Mouse (Mus musculus) T-cell, adult 66 days (primary cell): ENCODE results near the gene Plin5. TPM values are rescaled to one million over a fixed set of nuclear protein-coding genes. Genes with fewer than 3 reads are reported as not detected.

Experiments used
- total RNA-seq, 2 experiments: library from RNA; stranded (reverse); gene quantifications; 3 replicates in 1 of 2; 4 replicates in 1 of 2; pipeline ENCODE4 v1.2.4; 2023

Plin5 gene
- not detected for total RNA-seq

DNA sequence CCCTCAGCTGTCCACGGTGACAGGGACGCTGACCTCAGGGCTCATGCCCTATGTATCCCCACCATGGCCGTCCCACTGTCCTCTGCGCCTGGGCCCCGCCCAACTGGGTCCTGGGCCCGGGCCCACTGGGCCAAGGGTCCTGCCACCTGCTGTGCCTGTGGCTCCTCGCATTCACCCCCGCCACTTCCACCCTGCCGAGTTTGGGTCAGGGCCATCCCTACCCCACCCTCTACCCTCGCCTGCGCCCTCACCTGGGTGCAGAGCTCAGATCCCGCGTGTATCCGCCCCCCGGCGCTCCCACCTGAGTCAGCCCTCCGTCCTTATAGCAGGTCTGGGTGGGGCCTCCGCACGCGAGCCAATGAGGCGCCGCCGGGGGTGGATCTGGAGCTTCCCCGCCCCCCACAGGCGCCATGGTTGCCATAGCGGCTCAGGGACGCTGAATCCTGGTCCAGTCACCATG is at the start of gene Plin5:
TSS of gene Plin5 (minus strand) at position 346 of the 460 bp plus-strand sequence.

DNA sequence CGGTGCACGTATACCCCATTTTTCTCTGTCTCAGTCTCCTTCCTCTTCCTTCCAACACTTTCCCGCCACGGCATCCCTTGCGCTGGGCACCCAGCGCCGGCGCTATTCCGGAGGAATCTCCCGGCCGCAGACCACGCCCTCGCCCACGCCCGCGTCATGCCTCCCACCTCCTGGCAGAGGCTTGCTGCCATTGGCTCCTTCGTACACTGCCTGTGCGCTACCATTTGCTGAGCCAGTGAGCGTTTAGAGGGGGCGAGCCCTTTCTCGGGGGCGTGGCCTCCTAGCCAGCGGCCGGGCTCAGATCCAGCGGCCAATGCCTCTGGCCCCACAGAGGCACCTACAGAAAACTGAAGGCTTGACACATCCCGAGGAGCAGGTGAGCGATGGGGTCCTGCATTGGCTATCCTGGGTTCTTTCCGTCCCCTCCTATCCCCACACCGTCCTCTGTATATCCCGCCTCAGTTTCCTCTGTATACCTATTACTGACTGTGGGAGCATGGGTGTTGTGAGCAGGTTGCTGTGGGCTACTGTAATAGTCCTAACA is 44.9 kb upstream of the Plin5 start, which contains the start of gene Tnfaip8l1:
TSS of gene Tnfaip8l1 (plus strand) at position 247 of the 544 bp plus-strand sequence.

DNA sequence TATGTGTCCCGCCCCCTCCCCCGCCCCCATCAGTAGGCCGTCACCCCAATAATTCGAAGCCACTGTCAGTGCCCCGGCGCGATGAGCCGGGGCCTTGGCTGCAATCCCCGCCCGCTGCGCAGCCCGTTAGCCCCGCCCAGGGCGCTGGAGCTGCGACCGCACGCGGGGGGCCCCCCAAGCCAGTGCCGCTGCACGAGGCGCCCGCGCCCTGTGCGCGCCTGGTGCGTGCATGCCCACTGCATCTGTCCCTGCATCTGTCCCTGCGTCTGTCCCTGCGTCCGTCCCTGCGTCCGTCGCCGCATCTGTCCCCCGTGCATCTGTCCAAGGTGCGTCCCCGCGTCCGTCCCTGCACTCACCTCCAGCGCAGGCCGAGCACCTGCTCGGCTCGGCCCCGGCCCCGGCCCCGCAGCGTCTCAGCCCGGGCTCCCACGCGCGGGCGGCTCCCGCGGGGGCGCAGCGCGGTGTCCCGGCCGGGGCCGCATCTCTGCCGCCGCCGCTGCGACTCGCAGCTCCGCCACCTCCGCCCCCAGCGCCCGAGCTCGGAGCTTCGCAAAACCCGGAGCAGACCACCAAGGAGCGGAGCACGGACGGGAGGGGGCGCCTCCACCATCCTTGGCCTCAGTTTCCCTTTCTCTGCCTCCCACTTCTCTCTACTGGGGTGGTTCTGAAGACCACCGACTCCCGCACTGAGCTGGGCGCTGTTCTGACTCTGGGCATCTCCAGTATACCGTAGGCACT is 22.6 kb upstream of the Plin5 start, which contains the start of gene Sema6b:
TSS of gene Sema6b (minus strand) at position 486 of the 738 bp plus-strand sequence.

DNA sequence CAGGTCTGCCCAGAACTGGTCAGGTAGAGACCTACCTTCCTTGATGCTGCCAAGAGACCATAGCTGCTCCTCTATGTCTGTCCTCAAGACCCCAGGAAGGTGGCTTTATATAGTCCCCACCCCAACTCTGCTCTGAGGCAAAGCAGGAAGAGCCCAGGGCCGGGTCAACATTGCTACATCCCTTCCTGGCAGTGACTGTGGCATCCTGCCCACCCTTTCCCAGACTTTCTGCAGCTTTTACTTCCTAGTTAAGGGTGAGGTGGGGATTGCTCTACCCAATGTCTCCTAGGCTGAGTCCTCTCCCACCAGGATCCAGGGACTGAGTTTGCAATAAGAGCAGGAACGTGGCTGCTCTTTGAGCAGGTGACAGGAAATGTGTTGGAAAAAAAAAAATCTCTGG is 4.4 kb upstream of the Plin5 start, which contains the start of gene Lrg1:
TSS of gene Lrg1 (minus strand) at position 176 of the 400 bp plus-strand sequence.

DNA sequence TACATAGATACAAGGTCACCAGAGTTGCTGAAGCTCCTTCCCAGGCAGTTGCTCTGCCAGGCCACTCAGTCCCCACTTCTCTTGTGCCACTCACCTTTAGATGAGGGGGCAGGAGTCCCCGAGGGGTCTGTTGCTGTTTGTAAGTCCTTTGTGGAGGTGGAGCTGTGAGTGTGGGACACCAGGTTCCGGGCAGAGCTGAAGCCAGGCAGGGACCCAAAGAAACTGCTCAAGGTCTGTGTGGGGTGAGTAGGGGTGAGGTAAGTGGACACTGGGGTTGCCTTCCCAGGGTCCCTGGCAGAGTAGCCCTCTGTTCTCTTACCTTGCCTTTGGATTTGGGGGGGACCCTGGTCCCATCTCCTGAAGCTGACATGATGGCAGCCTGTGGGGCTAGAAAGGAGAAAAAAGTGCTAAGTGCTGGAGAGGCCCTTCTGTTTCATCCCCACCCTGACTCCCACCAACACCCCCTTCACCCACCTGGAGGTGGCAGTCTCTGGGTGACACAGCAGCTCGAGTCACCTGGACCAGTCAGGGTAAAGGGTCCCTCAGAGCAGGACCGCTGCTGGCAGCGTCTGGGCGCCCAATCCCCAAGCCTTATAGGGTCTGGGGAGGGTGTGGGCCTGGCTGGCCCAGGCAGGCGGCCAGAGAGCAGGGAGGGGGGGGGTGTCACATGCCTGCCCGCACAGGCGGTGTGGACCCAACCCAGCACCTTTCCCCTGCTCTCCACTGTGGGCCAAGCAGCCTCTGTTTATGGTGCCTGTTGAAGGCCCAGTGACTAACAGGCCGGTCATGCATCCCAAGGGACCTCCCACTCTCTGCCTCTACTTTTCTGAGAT is 8.0 kb downstream of the Plin5 start, which contains the start of gene Plin4:
TSS of gene Plin4 (minus strand) at position 585 of the 833 bp plus-strand sequence.

DNA sequence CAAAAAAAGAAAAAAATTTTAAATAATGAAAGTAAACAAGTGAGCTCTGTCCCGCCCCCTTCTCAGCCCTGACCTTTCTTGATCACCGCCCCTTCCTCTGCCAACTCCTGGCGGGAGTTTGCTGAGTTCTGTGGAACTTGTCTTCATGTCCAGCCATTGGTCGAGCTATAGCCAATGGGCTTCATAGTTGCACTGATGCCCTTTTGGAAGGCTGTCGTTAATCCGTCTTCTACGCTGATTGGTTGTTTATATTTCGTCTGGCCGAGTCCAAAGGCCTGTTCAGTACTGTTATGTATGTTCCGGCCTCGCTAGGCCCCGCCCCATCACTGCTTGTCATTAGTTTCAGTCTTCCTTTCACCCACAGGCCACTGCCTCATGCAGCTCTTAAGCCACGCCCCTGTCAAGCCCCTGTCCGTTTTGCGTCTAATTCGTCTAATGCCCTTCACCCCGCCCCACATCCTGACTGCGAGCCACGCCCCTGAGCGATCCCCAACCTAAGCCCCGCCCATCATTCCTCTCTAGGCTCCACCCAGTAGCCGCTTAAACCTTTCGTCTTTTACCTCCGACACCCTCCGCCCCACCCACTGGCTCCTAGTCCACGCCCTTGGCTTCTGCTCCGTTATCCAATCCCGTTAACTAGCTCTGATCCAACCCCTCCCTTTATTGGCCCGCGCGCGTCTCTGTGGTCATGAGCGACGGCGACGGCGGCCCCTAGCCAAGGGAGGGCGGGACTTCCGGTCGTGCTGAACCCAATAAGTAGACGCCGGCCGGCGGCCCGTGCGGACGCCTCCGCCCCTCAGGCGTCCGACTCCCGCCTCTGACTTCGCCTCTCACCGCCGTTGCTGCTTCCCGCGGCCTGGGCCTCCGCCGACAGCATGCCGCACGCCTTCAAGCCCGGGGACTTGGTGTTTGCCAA is 38.3 kb downstream of the Plin5 start, which contains the start of gene Hdgfl2:
TSS of gene Hdgfl2 (plus strand) at position 755 of the 916 bp plus-strand sequence.

DNA sequence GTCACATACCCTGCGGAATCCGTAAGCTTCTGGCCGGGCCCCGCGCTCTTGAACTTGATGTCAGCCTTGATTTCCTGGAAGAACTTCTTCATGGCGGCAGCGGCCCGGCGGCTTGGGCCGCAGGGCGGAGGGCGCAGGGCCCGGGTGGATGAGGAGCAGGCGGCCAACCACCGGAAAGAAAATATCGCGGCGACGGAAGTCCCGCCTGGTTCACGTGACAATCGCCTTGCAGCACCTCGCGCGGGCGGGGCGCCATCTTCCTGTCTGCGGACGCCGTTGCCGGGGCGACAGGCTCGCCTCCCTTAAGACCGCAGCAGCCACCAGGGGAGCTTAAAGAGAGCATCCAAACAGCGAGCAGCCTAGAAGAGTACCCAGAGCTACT is 42.6 kb downstream of the Plin5 start, which contains the start of gene Ubxn6:
TSS of gene Ubxn6 (minus strand) at position 202 of the 382 bp plus-strand sequence.

Other genes starting within 250 kb of the Plin5 start
- gene Zfp119a, start 238.7 kb downstream of the Plin5 start, total RNA-seq = 10 to 100 TPM; 11.9 to 12.2 TPM
- 10 to 100 TPM; 21.4 to 32.0 TPM for gene Zfp959, start 225.5 kb downstream of the Plin5 start, total RNA-seq
- 1 to 10 TPM; 3.5 to 4.7 TPM for gene Zfp119b, start 168.1 kb downstream of the Plin5 start, total RNA-seq
- 1 to 10 TPM; 1.0 to 1.3 TPM for gene Ebi3, start 165.0 kb downstream of the Plin5 start, total RNA-seq
- 10 to 100 TPM; 51.6 to 63.7 TPM for gene Yju2, start 158.5 kb downstream of the Plin5 start, total RNA-seq
- gene Shd, start 147.1 kb downstream of the Plin5 start, total RNA-seq = 1 to 10 TPM; 6.4 to 7.9 TPM
- gene Fsd1, start 131.1 kb downstream of the Plin5 start, total RNA-seq = not detected
- 1 to 10 TPM in 1 of 2 experiments, under 1 TPM in 1; 0.84 to 2.4 TPM for gene Stap2, start 112.0 kb downstream of the Plin5 start, total RNA-seq
- gene Mpnd, start 111.9 kb downstream of the Plin5 start, total RNA-seq = 10 to 100 TPM; 66.1 to 69.1 TPM
- gene Sh3gl1, start 81.0 kb downstream of the Plin5 start, total RNA-seq = 100 to 1,000 TPM; 125 to 126 TPM
- gene Chaf1a, start 77.2 kb downstream of the Plin5 start, total RNA-seq = 1 to 10 TPM; 3.4 to 5.1 TPM
- gene Ubxn6, start 42.6 kb downstream of the Plin5 start, total RNA-seq = 10 to 100 TPM; 66.9 to 74.8 TPM
- 100 to 1,000 TPM; 103 to 106 TPM for gene Hdgfl2, start 38.0 kb downstream of the Plin5 start, total RNA-seq
- gene Plin4, start 7.8 kb downstream of the Plin5 start, total RNA-seq = not detected
- gene Lrg1, start 4.4 kb upstream of the Plin5 start, total RNA-seq = not detected
- gene Sema6b, start 22.7 kb upstream of the Plin5 start, total RNA-seq = not detected
- 10 to 100 TPM; 13.1 to 14.9 TPM for gene Tnfaip8l1, start 44.9 kb upstream of the Plin5 start, total RNA-seq
- gene Mydgf, start 66.3 kb upstream of the Plin5 start, total RNA-seq = 10 to 100 TPM; 51.6 to 52.0 TPM
- 10 to 100 TPM; 50.3 to 51.5 TPM for gene Dpp9, start 101.3 kb upstream of the Plin5 start, total RNA-seq
- gene Fem1a, start 139.2 kb upstream of the Plin5 start, total RNA-seq = 10 to 100 TPM; 27.4 to 27.7 TPM
- 10 to 100 TPM; 12.2 to 13.1 TPM for gene Ticam1, start 159.2 kb upstream of the Plin5 start, total RNA-seq
- 10 to 100 TPM; 14.7 to 22.4 TPM for gene Plin3, start 175.3 kb upstream of the Plin5 start, total RNA-seq
- gene Arrdc5, start 182.7 kb upstream of the Plin5 start, total RNA-seq = not detected
- 10 to 100 TPM; 12.3 to 16.8 TPM for gene Uhrf1, start 185.7 kb upstream of the Plin5 start, total RNA-seq
- gene Kdm4b, start 208.5 kb upstream of the Plin5 start, total RNA-seq = 10 to 100 TPM; 67.1 to 81.0 TPM